Mouse (Mus musculus) heart, postnatal 0 days (tissue): ENCODE measurements around the gene Phlpp2.

Source experiments
- CTCF ChIP-seq: IDR thresholded peaks from 2 replicates; pipeline ENCODE4 v1.5.1; 2016; ENCODE audit warnings: antibody characterized with exemption, control low read depth, low read depth
- EP300 ChIP-seq: IDR thresholded peaks from 2 replicates; pipeline ENCODE4 v1.6.1; 2016; ENCODE audit warnings: antibody characterized with exemption, low read depth

DNA sequence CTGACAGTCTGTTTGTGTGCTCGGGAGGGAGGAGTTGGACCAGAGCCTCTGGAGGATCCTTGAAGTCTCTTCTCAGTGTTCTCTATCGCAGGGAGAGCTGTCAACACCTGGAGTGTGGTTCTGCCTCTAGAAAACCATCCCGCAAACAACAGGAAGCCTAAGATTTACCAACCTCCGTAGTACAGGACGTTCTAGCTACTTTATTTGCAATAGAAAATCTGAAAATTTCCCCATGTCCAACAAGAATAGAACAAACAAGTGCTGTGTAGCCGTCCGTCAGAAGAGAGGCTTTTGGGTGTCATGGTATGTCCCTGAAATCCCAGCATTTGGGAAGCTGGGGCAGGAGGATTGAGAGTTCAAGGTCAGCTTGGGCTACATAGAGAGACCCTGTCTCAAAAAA, 119.4 kb downstream of the Phlpp2 start:
- no peak for TF ChIP-seq CTCF
- no peak for TF ChIP-seq EP300
